16 mouse cellular contexts compared by ENCODE assay signal in the genomic region with DNA sequence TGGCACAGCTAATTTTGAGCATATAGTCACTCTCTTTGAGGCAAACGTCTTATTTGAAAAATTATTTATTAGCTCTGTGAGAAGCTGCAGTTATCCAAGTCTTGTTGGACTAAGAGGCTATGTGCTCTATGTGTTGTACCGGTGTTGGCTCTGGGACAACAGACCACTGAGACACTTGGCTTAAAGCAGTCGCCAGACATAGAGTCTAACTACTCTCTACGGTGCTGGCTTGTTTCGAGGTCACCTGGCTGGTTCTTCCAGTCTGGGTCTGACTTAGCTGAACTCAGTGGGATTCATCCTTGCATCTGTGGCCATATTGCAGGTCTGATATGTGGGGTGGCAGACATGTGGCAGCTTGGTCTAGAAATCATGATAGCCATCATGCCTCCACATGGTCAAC.
"Had no signal": no experiment of that assay in that cellular context is flagged by ENCODE, and none has a peak within 500 bp of the region (broad histone marks: within the 10 kb centered on the region; RNA-seq: fewer than 3 reads in every experiment).

No protein-coding gene starts in this region.

- DNase-seq: heart, postnatal 10 days; heart, postnatal 14 days; heart, postnatal 36 days; heart, postnatal 4 days; kidney, adult 11 months; kidney, adult 18-20 months; kidney, adult 2 months; kidney, adult 8-10 months; kidney, adult 9 months; kidney, postnatal 10 days; kidney, postnatal 14 days; kidney, postnatal 25 days; kidney, postnatal 36 days; kidney, postnatal 4 days; layer of hippocampus, adult 9-11 months; layer of hippocampus, postnatal 36 days had no signal
